Mouse (Mus musculus) ZHBTc4 (cell line): Measurements from ENCODE around the gene Mob4.
"Not testable (repeated sequence)": the region's sequence is repeated elsewhere in the genome, so short reads cannot be mapped to it uniquely, and the experiment has no call there.

Experiments
- DNase-seq: peaks from one replicate; pipeline ENCODE4 v3.0.0-alpha.2; 2011; ENCODE audit warnings: low read depth, low spot score

Mob4 gene

DNA sequence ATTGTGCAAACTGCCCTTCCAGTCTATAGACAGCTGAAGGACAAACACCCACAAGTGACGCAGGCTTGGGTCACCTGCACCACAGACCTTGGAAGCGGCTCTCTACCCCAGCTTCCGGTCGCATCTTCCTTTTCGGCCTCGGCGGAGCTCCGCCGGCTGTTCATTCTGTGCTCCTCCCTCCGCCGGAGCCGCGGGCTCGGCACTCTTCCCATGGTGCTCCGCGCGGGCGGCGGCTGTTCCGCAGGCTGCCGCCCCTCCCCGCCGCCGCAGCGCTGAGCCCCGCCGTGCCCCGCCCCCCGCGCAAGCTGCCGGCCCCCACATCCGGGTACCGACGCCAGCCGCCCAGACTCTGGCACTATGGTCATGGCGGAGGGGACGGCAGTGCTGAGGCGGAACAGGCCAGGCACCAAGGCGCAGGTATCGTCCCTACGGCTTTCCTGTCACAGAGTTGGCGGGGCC lies at the start of gene Mob4:
Gene Mob4 (plus strand): TSS at position 289 of the 459 bp plus-strand sequence.
- DNase-seq: peak; percentile 96

DNA sequence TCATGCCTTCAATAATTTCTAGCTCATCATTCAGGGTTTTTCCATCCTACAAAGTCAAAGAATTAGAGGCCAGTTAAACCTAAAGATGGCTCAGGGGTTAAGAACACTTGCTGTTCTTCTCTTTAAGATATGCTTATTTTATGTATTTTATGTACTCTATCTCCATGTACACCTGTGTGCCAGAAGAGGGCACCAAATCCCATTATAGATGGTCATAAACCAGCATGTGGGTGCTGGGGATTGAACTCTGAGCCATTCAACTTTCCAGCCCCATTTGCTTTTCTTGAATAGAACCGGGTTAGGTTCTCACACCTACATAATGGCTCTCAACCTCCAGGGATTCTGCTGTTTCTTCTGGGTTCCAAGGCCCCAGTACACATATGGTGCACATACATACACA lies 48.9 kb upstream of the Mob4 start:
- DNase-seq: peak; percentile 79

DNA sequence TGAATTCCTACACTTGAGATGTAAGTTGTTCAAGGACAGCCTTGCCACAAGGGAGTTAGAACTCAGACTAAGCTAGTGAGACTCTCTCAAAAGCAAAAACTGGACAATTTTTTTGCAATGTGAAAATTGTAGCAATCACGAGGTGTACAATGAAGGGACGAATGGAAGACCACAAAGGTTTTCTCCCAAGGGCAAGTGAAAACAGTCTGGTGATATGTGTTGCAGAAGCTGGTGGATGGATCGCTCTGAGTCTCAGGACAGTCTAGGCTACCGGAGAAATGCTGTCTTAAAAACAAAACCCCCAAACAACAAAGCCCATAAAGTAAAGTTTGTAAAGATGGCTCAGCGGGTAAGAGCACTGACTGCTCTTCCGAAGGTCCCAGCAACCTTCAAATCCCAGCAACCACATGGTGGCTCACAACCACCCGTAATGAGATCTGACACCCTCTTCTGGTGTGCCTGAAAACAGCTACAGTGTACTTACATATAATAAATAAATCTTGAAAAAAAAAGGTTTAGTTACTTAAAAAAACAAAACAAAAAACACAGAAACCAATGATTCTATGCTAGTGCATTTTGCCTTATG lies 45.2 kb upstream of the Mob4 start:
- DNase-seq: no peak

DNA sequence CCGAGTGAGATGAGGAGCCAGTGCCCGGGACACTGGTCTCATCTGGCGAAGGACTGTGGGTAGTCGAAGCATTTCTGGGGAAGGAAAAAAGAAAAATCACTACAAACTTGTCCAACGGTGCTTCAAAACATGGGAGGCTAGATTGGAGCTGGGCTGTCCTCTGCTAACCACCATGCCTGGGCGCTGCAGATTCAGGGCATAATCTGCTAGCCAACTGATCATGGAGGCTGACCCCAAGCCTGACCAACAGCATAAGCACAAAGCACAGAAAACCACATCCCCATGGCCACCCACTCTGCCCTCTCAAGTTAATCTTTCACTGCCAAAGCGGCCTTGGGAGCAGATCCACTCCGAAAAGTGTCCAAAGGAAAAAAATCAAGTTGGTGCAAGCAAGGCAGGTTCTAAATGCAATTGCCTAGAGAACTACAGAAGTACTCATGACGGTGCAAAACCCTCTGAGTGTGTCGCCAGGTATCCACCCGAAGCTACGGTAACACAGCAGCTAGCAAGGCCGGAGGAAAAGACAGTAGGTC lies 44.1 kb upstream of the Mob4 start:
- no peak for DNase-seq

DNA sequence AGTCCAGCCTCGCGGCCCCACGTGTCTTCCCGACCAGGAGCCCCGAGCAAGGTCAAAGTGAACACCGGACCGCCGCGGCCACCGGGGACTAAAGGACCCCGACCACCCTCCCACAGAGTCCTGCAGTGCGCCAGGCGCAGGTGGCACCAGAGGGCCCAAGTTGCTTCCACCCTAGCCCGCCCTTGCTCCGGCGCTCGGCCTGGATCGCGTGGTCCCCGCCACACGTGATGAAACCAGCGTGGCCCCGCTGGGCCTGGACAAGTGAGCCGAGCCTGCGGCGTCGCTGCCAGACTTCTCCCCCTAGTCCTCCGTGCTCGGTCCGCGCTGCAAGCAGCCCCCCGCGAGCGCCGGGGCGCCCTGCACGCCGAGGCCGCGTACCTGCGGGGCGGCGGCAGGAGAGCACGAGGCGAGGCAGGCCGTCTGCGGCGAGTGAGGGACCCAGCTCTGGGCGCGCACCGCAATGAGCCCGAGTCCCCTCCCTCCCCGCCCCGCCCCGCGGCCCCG lies 43.6 kb upstream of the Mob4 start:
- DNase-seq: no peak

DNA sequence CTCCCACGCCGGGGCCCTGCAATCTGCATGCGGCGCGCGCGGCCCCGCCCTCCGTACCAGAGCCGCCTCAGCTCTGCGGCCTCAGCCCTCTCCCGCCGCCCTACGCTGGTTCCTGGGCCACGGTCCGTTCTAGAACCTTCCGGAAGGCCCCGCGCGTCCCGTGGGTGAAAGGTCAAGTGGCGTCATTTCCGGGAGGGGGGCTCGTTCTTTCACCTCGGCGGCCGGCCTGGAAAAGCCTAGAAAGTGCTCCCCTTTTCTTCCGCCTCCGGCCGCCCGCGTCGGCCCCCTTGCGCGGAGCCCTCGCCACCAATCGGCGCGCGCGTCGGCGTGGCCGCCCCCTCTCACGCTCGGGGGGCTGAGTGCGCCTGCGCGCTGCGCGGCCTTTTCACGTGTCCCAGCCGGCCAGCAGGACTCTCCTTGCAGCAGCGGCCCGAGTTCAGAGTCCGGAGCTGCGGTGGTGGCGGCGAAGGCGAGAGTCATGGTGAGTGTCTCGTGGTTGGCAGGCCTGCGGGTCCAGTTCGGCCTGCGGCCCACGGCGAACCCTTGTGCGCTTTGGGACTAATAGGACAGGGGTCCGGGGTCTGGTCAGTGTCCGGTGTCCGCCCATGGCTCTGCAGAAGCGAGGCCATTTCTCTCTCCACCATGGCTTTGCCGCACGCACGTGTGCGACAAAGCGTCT lies 43.0 kb upstream of the Mob4 start, which contains the start of the genes Hspe1 and Hspd1:
Gene Hspe1 (plus strand): TSS at position 201 of the 679 bp plus-strand sequence.
Gene Hspd1 (minus strand): TSS at position 312 of the 679 bp plus-strand sequence.
- peak; percentile 99 for DNase-seq

DNA sequence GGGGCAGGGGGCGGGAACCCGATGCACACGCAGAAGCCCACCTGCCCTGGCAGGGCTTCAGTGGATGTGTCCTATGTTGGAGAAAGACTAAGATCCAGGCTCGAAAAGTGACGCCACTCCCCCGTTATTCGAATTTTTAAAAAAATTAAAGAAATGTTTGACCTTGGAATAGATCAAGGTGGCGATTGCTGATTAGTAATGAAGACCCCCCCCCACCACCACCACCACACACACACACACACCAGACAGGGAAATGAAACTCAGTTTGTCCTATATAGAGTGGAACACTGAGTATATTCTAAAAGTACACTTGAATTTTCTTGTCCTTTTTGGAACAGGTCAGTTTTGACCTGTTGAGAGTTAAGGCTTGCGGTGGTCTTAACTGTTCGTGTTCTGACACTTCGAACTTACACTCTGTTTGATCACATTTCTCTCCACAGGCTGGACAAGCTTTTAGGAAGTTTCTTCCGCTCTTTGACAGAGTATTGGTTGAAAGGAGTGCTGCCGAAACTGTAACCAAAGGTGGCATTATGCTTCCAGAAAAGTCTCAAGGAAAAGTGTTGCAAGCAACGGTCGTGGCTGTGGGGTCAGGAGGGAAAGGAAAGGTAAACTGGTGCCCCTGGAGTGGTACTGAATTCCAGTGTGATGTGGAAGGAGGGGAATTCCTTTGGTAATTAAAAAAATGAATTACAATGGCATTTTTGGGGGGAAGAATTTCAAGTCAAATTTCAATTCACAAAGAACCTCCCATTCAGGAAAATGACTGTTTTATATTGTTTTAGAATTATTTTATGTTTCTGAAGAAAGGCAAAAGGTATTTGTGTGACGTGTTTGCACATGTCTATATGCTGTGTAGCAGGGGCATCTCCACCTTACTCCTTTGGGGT lies 42.2 kb upstream of the Mob4 start:
- DNase-seq: no peak

DNA sequence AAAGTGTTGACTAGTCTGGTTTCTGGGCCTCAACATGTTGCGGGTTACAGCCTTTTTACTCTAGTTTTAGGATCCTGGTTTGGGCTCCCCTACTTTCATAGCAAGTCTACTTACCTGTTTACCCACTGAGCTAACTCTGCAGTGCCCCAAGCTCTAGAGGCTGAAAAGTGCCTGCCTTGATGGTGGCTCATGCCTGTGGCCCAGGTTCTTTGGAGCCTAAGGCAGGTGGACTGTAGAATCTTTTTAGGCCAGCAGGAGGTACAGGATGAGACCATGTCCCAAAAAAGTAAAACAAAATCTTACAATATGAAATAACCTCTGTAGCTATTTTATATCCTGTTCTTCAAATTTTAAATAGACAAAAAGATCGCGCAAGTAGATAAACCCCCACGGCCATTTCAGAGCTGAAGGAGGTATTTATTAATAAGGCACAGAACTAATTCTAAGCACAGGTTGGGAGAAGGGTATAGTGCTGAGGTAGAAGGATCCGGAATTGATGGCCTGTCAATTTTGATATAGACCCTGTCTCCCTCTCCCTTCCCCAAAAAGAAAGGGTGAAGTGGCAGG lies 41.5 kb upstream of the Mob4 start:
- no peak for DNase-seq

DNA sequence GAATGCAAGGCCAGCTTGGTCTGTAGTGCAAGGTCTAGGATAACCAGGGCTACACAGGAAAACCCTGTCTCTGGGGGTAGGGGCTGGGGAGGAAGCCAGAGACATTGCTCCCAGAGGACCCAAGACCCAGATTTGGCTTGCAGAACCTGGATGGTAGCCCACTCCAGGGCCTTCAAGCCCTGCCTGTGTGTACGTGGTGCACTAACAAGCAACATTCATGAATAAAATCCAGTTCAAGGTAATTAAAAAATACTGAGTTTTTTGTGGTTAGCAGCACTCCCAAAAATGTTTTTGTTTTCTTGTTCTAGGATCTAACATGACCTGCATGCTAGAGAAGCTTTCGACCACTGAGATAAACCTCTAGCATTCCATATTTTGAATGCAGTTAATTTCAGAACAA lies 39.0 kb upstream of the Mob4 start:
- DNase-seq: no peak

DNA sequence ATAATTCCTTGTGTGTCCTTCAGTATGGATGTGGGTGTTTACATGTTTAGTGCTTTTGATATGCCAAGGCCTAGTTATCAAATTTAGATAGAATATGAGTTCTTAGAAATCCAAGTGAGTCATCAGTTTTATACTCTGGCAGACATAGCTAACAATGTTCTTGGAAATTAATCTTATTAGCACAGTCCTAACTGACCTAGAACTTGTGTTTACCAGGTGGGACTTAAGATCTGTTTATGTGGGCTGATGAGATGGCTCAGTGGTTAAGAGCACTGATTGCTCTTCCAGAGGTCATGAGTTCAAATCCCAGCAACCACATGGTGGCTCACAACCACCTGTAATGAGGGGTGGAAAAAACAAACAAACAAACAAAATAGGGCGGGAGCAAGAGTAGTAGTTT lies 38.6 kb upstream of the Mob4 start:
- no peak for DNase-seq

DNA sequence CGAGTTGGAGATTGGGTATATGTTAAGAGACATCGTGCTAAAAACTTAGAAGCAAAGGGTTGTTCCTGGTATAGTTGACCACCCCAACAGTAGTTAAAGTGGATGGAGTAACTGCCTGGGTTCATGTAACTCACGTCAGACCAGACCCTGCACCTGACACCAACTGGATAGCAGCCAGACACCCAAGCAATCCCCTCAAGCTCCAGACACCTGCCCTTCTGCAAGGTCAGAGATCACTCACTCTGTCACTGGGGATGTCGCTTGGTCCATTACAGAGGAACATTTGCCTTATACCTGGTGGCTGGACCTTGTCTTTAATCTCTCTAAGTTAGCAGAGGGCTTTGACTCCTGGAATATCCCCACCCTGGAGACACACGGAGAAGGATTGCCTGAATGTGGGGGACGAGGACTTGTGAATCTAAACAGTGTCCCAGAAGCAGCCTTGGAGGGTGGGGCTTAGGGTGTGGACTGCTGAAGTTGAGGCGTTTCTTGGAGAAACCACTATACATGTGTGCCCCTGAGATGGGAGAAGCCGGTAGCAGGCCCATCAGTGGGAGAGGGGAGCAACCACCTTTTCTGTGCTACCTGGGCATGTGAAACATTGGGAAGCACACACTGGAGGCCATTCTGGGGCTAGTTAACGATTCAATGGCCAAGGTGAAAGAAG lies 24.0 kb upstream of the Mob4 start:
- peak; percentile 50 for DNase-seq

DNA sequence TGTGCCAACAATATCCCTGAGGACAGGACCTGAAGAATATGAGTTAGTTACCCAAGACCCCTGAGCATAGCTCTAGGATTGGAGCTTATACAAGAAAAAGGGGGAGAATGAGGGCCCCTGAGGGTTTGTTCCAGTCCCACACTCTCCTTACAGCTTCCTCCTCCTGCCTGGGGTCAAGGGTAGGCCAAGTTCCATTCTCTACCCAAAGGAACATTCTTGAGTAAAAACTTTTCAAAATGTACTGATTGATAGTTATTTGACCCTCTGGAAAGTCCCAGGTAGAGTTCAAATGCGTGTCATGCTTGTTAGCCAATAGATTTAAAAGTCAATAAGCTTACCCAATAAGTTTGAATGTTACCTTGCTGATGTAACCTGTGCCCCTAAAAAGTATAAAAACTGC lies 23.4 kb upstream of the Mob4 start:
- DNase-seq: peak; percentile 39

DNA sequence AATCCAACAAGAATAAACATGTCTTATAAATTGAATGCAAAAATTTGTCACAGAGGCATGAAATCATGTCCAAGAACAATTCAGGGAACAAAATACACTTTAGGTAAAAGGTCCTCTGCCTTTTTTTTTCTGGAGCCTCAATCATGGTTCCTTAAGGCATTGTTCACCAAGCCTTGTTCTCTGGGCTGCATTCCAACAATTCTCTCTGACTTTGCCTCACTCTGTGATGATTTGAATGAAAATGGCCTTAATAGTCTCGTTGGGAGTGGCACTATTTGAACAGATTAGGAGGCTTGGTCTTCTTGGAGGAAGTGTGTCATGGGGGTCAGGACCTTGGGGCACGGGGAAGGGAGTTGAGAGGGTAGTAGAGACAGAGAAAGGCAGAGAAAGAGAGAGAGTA lies 22.6 kb upstream of the Mob4 start:
- DNase-seq: peak; percentile 97

DNA sequence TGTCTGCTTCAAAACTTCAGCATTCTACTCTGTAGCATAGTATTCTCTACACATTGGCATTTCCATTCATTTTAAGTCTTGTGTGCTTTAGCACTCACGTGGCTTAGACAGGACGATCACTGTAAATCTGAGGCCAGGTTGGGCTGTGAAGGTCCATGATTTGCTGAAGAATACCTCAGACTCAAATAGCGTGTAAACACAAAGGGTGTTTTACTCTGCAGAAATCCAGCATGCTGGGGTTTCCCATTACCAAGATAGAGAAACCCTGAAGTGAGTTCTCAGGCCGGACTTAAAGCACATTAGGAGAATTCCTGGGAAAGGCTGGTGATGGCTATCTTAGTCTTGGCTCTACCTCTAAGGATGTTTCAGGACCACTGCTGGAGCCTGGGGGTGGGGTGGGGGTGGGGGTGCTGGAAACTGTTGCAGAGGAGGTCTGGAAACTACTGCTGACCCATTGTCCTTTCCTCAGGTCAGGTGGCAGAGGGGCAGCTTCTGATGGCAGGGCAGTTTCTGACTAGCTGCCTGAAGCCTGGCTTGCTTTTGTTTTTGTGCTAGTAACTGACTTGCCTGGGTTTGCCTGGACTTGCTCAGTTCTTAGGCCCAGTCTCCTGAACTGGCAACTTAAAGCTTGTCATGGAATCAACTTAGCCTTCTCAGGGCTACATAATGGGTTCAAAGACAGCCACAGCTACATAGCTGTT lies 21.8 kb upstream of the Mob4 start:
- DNase-seq: no peak

DNA sequence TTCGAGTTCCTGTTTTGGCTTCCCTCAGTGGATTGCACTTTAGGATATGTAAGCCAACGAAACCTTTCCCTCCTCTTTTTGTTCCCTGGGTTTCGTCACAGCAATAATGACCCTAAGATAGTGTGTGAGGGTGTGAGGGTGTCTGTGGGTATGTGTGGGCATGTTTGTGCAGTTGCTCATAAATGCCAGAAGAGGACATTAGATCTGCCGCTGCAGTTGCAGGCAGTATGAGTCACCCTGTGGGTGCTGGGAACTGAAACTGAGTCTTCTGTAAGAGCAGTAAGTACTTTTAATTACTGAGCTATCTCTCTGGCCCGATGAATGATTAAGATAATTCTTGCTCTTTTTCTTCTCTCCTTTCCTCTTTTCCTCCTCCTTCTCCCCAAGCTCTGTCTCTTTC lies 8.0 kb upstream of the Mob4 start:
- DNase-seq: no peak

DNA sequence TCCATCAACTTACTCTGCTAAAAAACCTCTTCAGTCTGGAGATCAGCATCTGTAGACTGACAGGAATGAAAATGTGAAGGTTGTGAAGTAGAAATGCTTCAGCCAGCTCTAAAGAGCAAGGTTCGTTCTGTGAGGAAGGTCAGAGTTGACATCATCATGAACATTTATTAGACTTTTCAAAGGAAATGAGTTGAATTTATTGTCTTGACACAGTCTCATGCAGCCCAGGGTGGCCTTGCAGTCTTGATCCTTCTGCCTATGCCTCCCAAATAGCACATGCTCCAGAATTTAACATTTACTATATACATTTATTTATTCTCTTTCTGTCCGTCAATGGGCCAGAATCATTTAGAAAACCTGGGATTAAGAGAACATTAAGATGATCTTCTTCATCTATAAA lies 7.5 kb upstream of the Mob4 start:
- DNase-seq: no peak

DNA sequence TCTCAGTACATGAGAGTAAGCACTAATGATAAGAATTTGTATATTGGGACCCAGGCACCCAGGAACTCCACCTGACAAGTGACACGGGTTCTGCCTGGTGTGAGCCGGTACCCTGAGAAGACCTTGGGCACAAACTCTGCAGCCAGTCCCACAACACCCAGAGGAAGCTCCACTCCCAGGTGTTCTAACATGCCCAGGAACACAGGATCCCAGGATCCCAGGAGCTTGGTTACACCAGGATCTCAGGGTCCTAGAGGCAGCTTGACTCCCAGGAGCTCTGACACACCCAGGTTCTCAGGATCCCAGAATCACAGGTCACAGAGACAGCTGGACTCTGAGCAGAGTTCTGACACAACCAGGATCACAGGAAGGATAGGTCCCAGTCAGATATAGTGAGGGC lies 6.9 kb upstream of the Mob4 start:
- DNase-seq: not testable (repeated sequence)

DNA sequence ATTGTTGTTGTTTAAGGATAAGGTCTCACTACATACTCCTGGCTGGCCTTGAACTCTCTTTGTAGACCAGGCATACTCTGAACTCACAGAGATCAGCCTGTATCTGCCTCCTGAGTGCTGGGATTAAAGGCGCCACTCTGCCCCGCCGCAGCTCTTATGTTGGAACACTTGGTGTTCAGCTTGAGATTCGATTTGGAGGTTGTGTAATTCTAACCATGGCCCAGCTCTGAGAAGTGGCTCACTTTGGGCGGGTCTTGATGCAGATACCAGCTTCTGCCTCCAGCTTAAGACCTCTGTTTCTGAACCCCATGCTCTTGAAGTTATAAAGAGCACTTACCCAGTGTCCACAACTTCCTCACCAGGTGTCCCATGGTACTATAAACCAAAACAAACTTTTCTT lies 1.3 kb upstream of the Mob4 start:
- peak; percentile 46 for DNase-seq

DNA sequence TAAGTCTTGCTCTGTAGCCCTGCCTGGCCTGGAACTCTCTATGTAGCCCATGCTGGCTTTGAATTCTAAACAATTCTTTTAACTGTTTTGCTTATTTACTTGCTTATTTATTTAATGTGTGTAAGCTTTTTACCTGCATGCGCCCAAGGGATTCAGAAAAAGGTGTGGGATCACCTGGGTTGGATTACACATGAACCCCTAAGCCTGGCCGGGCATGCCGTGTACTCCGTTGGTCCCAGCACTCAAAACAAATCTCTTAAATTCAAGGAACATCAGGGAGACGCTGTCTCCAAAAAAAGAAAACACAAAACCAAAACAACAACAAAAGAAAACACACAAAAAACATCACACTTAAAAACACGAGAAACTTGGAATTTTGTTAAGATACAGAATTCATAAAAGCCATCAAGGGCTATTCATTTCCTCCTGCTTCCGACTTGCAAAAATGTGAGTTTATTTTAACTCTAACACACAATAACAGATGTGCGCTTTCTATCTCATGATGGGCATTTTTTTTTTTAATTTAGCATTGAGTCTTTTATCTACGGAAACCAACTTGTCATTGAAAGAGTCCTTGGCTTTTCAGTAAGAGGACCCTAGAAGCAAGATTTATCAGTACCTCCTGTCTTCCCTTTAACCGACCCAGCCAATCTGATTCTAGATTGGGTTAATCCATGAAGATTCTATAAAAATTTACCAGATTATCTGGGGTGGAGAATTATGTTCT lies 678 bp upstream of the Mob4 start:
- DNase-seq: no peak
